Mouse (Mus musculus) left cerebral cortex, postnatal 25 days (tissue): ENCODE results near the gene Gfpt2. TPM values are rescaled to one million over a fixed set of nuclear protein-coding genes. Genes with fewer than 3 reads are reported as not detected.
"Not testable (repeated sequence)": the region's sequence is repeated elsewhere in the genome, so short reads cannot be mapped to it uniquely, and the experiment has no call there.

Experiments
- DNase-seq, 2 experiments: peaks; one replicate each; pipeline ENCODE4 v3.0.0; 2022; ENCODE audit warnings: low spot score in 2 of 2, mixed read lengths in 1 of 2
- intact Hi-C: fragments of 180-260 bp; cut with DNase I; formaldehyde crosslinking; loops from one replicate; pipeline ENCODE4 v1.15.1; 2025
- total RNA-seq, 2 experiments: library from RNA; stranded (reverse); gene quantifications; 2 replicates each; pipeline ENCODE4 v1.2.3; 2021

The Gfpt2 gene
- 10 to 100 TPM in 1 of 2 experiments, 1 to 10 TPM in 1; 6.0 to 10.1 TPM for total RNA-seq

DNA sequence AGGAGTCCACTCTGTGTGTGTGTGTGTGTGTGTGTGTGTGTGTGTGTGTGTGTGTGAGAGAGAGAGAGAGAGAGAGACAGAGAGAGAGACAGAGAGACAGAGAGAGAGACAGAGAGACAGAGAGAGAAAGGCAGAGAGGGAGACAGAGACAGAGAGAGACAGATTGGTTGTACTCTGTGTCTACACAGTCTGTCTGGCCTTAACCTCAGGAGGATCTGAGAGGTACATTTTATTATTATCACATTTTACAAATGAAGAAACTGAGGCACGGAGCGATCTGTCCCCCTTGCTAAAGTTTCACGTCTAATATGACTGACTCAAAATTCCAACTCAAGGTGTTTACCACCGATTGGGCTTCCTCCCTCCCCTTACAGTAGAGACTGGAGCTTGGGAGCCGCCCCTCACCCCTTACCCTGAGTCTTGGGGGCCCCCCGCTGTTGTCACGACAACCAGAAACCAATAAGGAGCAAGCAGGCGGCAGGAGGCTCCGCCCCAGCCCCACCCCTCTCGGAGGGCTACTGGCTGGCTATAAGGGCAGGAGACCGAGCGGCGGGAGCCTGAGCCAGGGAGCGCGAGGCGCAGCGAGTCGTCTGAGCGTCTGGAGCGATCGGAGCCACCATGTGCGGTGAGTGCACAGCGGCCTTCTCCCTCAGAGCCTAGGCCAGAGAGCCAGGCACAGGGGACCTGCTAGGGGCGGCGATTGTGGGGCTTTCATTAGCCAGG is at the start of gene Gfpt2:
Gene Gfpt2, plus strand, starts transcription at position 560 of the 723 bp plus-strand sequence.
- intact Hi-C loops, result loop anchor here (2.0 kb wide), 1 partner anchor 53 kb away; the partner anchor contains the start of gene Mapk9
- DNase-seq, result peak; percentile 70 to 81

DNA sequence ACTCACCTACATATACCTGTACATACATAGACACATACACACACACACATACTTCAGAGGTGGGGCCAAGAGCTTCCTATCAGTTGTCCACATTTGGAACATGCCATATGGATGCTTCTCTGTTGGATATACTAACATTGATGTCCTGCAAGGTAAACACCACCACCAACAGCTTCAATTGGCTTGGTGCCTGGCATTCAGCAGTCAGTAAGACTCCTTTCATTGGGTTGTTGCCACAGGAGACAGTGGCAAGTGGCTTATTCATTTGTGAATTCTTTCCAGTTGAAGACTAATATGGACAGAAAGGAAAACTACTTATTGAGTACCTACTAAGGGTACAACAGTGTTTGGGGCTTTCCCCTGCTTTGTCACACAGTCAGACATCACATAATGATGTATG is 49.0 kb upstream of the Gfpt2 start:
- intact Hi-C loops, result no loop called here
- no peak for DNase-seq

DNA sequence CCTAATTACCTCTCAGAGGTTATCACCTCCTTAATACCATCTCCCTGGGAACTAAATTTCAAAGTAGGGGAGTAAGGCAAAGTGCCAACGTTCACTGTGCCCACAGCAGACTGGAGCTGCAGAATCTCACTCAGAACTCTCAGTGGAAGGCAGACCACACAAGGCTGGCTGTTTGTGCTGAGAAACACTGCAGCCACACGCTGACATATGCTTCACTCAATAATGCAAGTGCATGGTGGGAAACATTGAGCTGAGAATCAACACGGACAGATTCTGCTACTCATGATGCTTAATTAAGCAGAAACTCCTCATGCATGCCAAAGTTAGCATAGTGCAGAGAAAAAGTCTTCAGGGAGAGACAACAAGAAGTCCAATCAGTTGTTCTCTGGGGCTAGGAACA is 48.1 kb upstream of the Gfpt2 start:
- DNase-seq, result no peak
- intact Hi-C loops, result no loop called here

DNA sequence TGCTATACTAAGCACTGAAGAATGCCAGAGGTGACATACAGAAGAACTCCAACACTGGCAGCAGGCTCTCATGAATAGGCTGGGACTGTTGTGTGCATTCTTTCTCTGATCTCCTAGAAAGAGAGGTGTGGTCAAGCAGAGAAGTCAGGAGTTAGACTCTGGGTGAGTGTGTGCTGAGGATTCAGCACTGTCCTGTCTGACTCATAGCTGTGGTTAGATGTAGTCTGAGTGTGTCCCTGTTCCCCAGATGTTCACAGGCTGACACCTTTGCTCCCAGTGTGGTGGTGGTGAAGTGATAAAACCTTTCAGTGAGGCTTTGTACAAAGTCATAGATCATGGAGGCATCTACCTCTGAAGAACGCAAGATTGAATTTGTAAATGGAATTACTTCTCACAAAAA is 47.2 kb upstream of the Gfpt2 start:
- intact Hi-C loops, result no loop called here
- no peak for DNase-seq

DNA sequence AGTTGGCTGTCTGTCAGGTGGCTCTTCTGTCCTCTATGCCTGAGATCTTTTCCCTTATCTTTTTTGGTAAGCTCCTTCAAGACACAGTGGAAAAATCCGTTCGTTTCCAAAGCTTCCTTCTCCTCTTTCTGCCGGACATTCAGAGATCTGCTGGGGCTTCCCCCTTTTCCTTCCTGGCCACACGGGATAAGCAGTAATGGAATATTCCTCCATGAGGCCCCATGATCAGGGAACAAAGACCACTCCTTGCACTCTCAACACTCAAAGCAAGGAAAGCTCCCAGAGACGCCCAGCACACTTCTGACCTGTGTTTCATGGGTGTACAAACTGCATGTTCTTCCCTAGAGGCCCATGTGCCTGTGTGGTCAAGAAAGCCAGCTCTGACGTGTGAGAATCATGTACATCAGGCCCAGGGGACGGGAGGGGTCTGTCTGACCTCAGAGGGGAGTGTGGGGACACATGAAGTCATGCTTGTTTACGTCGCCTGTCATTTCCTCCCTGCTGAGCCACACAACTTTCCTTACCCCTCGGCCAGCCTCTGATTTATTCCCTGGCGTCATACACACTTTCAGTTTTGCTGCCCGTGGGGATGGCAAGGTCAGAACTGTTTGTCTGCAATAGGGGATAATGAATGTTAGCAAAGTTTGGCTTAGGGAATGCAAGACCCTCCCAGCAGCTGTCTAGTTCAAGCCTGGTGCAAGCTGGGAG is 38.9 kb upstream of the Gfpt2 start:
- intact Hi-C loops, result no loop called here
- no peak for DNase-seq

DNA sequence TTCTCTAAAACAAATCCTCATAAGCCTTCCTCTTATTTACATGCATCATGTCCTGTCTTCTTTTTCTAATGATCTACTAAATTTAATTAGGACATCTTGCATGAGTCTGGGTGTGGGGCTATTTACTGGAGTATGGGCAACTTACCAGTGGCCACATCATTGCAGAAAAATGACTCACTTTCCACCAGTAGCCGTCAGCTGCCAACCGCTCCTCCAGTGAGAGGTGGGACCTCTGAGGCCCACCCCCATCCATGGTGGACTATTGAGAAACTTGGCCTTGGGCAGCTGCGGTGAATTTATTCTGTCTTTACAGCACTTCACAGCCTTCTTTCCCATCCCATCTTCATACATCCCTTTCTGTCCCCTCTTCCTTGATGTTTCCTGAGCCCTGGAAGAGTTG is 35.9 kb upstream of the Gfpt2 start:
- DNase-seq, result no peak
- intact Hi-C loops, result no loop called here

DNA sequence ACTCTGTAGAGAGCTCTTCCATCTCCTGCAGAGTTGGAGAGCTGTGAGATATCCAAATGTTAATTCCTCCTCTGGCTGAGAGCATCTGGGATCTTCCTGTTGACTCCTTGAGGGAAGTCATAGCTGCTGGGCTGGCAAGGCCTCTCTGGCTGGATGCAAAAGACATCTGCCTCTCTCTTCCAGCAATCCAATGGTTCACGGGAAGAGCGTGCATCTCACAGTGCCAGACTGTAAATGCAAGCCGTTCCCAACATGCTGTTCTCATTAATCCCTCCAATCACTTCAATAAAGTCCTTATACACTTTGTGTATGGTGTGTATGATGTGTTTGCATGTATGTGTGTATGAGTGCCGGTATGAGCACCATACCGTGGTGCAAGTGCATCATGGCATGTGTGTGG is 32.8 kb upstream of the Gfpt2 start:
- intact Hi-C loops, result no loop called here
- DNase-seq, result no peak

DNA sequence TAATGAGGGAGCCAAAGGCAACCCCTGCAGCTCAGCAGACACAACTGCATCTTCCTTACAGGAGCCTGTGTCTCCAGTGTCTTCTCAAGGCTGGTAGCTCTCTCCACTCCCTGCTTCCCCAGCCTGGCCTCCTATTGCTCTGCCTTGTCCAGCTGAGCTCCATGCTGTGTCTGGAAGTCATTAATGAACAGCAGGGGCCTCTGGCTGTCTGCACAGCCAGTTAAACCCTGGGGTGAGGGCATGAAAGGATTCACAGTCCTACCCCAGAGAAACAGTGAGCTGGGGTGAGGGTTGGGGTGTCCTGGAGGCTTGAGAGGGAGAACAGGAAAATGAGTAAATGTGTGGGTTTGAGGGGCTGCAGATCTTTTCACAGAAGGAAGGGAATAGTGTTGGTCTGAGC is 30.4 kb upstream of the Gfpt2 start:
- intact Hi-C loops, result no loop called here
- DNase-seq, result no peak

DNA sequence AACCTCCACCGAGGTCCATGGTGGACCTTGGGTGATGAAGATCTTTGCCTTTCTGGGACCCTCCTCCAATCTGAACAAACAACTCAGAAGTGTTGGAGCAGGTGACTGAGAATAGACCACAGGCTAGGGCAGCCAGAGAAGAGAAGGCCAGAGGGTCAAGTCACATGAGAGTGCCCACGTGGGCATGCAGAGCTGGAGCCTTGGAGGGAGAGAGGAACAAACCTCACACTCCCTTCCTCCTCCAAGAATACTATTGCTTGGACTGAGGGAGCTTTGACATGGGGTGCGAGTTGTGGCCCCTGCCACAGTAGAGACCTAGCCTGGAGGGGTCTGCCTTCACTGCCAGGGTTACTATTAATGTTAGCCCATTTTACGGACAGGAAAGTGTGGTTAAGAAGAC is 30.0 kb upstream of the Gfpt2 start:
- DNase-seq, result no peak
- intact Hi-C loops, result no loop called here

DNA sequence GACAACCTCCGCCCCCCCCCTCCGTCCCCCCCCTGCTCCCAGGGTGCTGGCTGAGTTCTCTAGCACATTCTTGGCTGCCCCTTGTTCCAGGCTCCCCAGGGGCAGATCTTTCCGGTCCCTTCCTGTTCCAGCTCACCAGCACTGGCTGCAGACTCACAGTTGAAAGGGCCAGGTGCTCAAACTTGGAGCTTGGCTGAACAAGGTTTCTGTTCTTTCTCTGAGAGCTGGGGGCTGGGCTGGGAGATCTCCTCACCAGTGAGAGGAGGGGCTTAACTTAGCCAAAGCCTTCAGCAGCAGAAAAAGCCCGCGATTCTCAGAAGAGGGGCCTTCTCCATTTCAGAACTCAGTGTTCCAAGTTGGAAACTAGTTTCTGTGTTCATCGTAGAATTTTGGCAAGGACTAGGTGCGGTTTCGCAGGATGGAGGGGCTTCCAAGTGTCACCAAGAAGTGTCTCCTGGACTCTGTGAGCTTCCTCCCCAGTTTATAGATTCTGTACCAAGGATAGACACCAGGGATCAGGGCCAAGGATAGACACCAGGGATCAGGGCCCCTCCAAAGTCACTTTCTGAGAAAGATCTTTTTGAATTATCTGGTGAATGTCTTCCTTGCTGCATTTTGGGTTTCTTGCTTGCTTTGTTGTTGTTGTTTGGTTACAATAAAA is 29.2 kb upstream of the Gfpt2 start:
- peak in 1 of 2 experiments; percentile 5 for DNase-seq
- intact Hi-C loops, result no loop called here

DNA sequence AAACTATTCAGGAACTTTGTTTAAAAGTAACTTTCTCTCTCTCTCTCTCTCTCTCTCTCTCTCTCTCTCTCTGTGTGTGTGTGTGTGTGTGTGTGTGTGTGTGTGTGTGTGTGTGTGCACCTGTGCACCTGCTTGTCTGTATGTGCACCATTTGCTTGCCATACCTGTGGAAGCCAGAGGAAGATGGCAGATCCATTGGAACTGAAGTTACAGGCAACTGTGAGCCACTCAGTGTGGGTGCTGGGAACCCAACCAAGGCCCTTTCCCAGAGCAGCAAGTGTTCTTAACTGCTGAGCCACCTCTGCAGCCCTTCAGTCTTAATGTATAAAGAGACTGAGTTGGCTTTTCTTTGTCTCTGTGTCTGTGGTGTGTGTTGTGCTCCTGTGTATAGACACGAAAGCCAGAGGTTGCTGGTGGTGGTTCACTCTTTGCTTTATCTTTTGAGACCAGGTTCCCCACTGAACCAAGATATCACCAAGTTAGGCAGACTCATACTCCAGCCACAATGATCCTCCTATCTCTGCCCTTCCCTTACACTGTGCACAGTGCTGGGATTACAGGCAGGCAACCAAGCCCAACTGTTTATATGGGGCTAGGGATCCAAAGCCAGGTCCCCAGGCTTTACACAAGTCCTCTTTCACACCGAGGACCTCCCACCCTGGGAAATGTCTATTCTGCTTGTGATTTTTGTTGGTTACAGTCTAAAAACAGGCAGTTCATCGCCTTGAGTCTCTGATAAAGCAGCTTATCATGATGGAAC is 28.4 kb upstream of the Gfpt2 start:
- intact Hi-C loops, result no loop called here
- DNase-seq, result no peak

DNA sequence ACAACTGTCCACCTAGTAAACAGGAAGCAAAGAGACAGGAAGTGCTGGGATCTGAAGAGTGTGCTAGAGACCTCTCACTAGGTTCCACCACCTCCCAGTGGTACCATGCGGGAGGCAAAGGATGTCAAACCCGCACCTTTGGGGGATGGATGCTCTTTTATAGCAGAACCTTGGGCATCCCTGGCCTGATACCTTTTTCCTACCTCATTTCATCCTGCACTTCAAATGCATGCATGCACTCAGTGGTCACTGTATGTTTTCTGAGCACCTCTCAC is 27.9 kb upstream of the Gfpt2 start:
- intact Hi-C loops, result no loop called here
- no peak for DNase-seq

DNA sequence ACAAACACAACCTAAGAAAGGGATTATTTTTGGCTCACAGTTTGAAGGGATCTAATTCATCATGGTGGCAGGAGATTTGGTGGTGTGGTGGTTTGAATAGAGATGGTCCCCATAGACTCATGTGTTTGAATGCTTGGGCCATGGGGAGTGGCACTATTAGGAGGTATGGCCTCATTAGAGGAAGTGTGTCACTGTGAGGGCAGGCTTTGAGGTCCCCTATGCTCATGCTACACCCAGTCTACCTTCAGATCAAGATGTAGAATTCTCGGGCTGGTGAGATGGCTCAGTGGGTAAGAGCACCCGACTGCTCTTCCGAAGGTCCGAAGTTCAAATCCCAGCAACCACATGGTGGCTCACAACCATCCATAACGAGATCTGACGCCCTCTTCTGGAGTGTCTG is 26.5 kb upstream of the Gfpt2 start:
- intact Hi-C loops, DNase-seq: not testable (repeated sequence)

DNA sequence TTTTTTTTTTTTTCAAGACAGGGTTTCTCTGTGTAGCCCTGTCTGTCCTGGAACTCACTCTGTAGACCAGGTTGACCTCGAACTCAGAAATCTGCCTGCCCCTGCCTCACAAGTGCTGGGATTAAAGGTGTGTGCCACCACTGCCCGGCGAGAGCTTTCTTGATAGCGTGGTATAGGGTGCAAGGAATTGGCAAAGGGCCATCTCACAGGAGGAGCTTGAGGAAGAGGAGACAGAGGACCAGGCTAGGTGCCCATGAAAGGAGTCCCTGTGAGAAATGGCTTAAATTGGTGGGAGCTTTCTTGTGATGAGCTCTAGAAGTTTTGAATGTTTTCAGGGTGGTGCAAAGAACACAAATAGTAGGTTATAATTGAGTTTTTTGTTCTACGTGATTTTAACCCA is 25.2 kb upstream of the Gfpt2 start:
- intact Hi-C loops, result no loop called here
- DNase-seq, result no peak

DNA sequence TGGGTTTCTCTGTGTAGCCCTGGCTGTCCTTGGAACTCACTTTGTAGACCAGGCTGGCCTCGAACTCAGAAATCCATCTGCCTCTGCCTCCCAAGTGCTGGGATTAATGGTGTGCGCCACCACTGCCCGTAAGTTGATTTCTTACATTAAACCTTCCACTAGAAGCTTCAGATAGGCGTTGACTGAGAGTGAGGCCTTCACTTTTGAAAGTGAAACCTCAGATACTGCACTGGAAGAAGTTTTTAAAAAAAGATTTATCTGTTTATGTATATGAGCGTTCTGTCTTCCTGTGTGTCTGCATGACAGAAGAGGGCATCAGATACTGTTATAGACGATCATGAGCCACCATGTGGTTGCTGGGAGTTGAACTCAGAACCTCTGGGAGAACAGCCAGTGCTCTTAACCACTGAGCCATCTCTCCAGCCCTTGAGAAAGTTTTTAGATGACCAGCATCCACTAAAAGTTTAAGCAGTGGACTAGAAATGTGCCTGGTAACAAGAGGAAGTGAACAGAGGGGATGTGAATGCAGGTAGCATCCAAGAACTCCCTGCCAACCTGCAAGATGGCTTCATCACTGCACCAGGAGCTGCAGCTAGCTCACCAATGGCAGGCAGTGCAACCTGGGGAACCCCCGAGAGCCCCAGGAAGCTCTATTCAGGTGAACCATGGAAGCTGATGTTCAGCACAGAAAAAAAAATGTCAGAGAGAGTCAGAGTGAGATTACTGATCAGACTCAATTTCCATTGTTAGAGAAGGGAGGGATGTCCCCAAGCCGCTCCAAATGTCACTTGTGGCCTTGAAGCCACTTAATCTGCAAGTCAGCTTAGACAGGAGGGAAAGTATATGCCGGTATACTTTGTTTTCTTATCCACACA is 23.1 kb upstream of the Gfpt2 start:
- intact Hi-C loops, result loop anchor here (5.0 kb wide), 1 partner anchor 34 kb away; no protein-coding TSS in a partner anchor

DNA sequence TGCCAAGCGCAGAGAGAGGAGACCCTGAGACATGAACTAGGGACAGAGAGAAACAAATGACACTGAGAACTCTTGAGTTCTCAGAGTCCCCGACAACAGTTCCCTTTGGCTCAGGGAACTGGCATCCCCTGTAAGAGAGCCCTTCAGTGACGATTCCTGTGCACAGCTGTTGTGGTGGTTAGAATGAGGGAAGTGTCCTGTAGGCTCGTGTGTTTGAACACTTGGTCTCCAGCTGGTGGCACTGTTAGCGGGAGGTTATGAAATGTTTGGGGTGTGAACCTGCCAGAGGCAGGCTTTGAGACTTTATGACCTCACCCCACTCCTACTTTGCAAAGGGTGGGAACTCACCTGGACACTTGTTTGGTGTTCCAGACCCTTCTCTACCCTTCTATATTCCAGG is 21.7 kb upstream of the Gfpt2 start:
- DNase-seq, result no peak
- intact Hi-C loops, result loop anchor here (5.0 kb wide), 1 partner anchor 35 kb away; no protein-coding TSS in a partner anchor

More for the DNA sequence above, 23.1 kb upstream of the Gfpt2 start:
- DNase-seq, result no peak

DNA sequence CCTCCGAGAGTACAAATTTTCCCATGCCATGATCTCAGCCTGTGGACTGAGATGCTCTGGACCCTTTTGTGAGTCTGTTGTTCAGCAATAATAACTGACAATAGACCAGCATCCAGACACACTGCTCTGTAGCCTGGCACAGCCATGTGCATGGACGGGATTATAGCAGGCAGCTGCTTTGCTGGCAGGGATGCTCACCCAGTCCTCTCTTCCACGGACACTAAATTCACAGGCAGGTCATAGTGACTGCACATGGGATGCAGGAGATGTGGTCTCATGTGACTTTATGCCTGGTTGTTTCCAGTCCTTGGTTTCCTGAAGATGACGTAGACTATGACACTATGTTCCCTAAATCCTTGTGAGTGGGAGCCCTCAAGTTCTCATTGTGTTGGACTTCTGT is 19.1 kb upstream of the Gfpt2 start:
- intact Hi-C loops, result loop anchor here (5.0 kb wide), 1 partner anchor 38 kb away; no protein-coding TSS in a partner anchor
- DNase-seq, result no peak

DNA sequence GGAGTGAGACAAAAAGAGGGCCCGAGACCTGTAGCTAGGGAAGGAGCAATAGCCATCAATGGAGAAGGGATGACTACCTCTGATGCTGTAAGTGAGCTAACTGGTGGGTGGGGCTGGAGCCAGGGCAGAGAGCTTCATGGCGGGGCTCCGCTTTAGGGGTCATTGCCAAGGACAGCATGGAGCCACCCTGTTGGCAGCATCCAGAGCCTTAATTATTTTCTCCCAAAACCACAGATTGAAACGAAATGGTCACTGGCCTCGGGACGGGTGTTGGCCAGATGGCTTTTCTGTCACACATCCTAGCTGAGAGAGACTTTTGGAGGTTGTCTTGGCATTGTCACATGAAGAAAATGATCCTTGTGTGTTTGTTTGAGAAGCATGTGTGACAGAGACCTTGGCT is 15.1 kb upstream of the Gfpt2 start:
- DNase-seq, result no peak
- intact Hi-C loops, result no loop called here

DNA sequence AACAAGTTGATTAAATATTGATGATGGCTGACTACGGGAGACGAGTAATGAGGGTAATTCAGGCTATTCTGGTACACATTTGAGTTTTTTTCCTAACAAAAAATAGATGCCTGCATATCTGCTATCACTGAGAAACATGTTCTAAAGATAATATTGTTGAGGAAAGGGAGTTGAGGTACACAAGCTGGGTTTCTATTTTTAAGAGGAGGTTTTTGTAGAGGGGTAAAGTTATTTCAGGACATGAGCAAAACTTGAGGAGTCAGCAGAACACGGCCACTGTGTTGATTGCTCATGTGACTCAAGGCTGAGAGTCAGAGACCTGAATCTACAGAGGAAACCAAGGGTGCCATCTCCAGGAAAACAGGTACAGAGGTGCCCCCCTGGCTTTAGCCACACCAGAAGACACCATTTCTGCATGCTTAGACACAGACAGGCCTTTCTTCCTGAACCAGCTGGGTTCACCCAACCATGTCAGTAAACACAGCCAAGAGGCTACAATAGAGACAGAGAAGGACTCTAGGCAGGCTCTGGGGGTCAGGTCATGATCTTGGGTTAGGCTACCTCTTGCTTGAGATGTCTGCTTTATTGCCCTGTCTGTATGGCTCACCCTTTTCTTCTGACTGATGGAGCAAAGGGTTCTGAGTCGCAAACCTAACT is 13.7 kb upstream of the Gfpt2 start:
- intact Hi-C loops, result no loop called here
- no peak for DNase-seq
